Mouse (Mus musculus) ES-E14 (cell line): ENCODE results near the gene Myo5c.

Source experiments
- CHD2 ChIP-seq: IDR thresholded peaks from 2 replicates; pipeline ENCODE4 v1.6.1; 2014; ENCODE audit warnings: mild to moderate bottlenecking, low read depth, low read length, inconsistent platforms
- HCFC1 ChIP-seq: IDR thresholded peaks from 2 replicates; pipeline ENCODE4 v1.6.1; 2012; ENCODE audit warnings: low read length, inconsistent platforms, borderline replicate concordance; ENCODE audit not compliant: insufficient read depth
- MAFK ChIP-seq: IDR thresholded peaks from 2 replicates; pipeline ENCODE4 v1.6.1; 2014; ENCODE audit warnings: mild to moderate bottlenecking, low read depth, low read length, inconsistent platforms; ENCODE audit not compliant: insufficient read depth
- ZC3H11A ChIP-seq: IDR thresholded peaks from 2 replicates; pipeline ENCODE4 v1.6.1; 2012; ENCODE audit warnings: low read depth, mild to moderate bottlenecking, inconsistent platforms, low read length, borderline replicate concordance
- ZNF384 ChIP-seq: IDR thresholded peaks from 2 replicates; pipeline ENCODE4 v1.6.1; 2012; ENCODE audit warnings: low read depth, low read length, inconsistent platforms

GRCm38 (mm10) chr9:75236416-75237308 is 4.8 kb downstream of the Myo5c start:
- TF ChIP-seq ZNF384 = no peak
- no peak for TF ChIP-seq HCFC1
- TF ChIP-seq CHD2 = no peak
- TF ChIP-seq MAFK = no peak
- TF ChIP-seq ZC3H11A = no peak
